Mouse (Mus musculus) ovary, adult 18-20 months (tissue): ENCODE results near the gene Soga3.
A peak's percentile ranks its signal among the peaks of the same experiment; 100 is the strongest.

ENCODE experiments used
- DNase-seq: peaks from one replicate; pipeline ENCODE4 v3.0.0; 2022; ENCODE audit warnings: low spot score, mixed read lengths

Gene Soga3

GRCm38 (mm10) chr10:29143566-29144335 lies at the start of gene Soga3:
TSS of gene Soga3 (plus strand) at chr10:29143839.
- no peak for DNase-seq

GRCm38 (mm10) chr10:29106962-29107361 lies 36.7 kb upstream of the Soga3 start:
- DNase-seq, result no peak

- DNase-seq, result no peak
These were observed 1.0 kb upstream of the Soga3 start for GRCm38 (mm10) chr10:29142556-29143105.

GRCm38 (mm10) chr10:29144612-29145405 lies 1.2 kb downstream of the Soga3 start:
- DNase-seq, result no peak

GRCm38 (mm10) chr10:29146198-29146857 lies 2.7 kb downstream of the Soga3 start:
- no peak for DNase-seq

GRCm38 (mm10) chr10:29146858-29147640 lies 3.4 kb downstream of the Soga3 start:
- peak; percentile 58 for DNase-seq

GRCm38 (mm10) chr10:29147641-29147990 lies 4.0 kb downstream of the Soga3 start:
- DNase-seq, result no peak

- no peak for DNase-seq
These were observed 4.4 kb downstream of the Soga3 start for GRCm38 (mm10) chr10:29148076-29148475.

- DNase-seq, result no peak
These were observed 11.7 kb downstream of the Soga3 start for GRCm38 (mm10) chr10:29155304-29155703.

GRCm38 (mm10) chr10:29161664-29162063 lies 18.0 kb downstream of the Soga3 start:
- no peak for DNase-seq

GRCm38 (mm10) chr10:29173778-29174177 lies 30.1 kb downstream of the Soga3 start:
- DNase-seq, result no peak

- DNase-seq, result no peak
These were observed 32.0 kb downstream of the Soga3 start for GRCm38 (mm10) chr10:29175656-29176055.

GRCm38 (mm10) chr10:29176881-29177280 lies 33.2 kb downstream of the Soga3 start:
- no peak for DNase-seq

GRCm38 (mm10) chr10:29178003-29178402 lies 34.4 kb downstream of the Soga3 start:
- DNase-seq, result no peak

GRCm38 (mm10) chr10:29180210-29180609 lies 36.6 kb downstream of the Soga3 start:
- DNase-seq, result no peak

- no peak for DNase-seq
These were observed 37.4 kb downstream of the Soga3 start for GRCm38 (mm10) chr10:29181046-29181445.

GRCm38 (mm10) chr10:29193769-29194168 lies 50.1 kb downstream of the Soga3 start:
- DNase-seq, result no peak

- no peak for DNase-seq
These were observed 53.2 kb downstream of the Soga3 start for GRCm38 (mm10) chr10:29196811-29197210.

- DNase-seq, result no peak
These were observed 55.0 kb downstream of the Soga3 start, which contains the start of gene Gm49353 for GRCm38 (mm10) chr10:29198642-29199041. TSS of gene Gm49353 (plus strand) at chr10:29198954.

GRCm38 (mm10) chr10:29199835-29200234 lies 56.2 kb downstream of the Soga3 start:
- DNase-seq, result no peak

GRCm38 (mm10) chr10:29200609-29201008 lies 57.0 kb downstream of the Soga3 start:
- no peak for DNase-seq

- DNase-seq, result no peak
These were observed 63.1 kb downstream of the Soga3 start for GRCm38 (mm10) chr10:29206730-29207129.
